Mouse (Mus musculus) heart, embryonic 11.5 days (tissue): Measurements from ENCODE around the gene Gucy1a1. TPM values are rescaled to one million over a fixed set of nuclear protein-coding genes. Genes with fewer than 3 reads are reported as not detected.
A peak's percentile ranks its signal among the peaks of the same experiment; 100 is the strongest.

ENCODE experiments used
- ATAC-seq: fragments of 200-750 bp; cut with Nextera tagmentation; replicated peaks from 2 replicates; pipeline ENCODE4 v1.8.0; 2017; ENCODE audit warnings: moderate library complexity; ENCODE audit not compliant: insufficient number of reproducible peaks, low FRiP score, low TSS enrichment
- H3K27ac ChIP-seq: fragments of 300-500 bp; sonication (generic); 2 replicates; pipeline ENCODE4 v1.5.1; 2014; ENCODE audit warnings: mild to moderate bottlenecking, low read depth, low read length
- H3K27me3 ChIP-seq: fragments of 300-500 bp; sonication (generic); 2 replicates; pipeline ENCODE4 v1.6.1; 2014; ENCODE audit warnings: mild to moderate bottlenecking, low read length, mixed read lengths; ENCODE audit not compliant: control insufficient read depth, insufficient read depth
- H3K36me3 ChIP-seq: fragments of 300-500 bp; sonication (generic); 2 replicates; pipeline ENCODE4 v1.6.1; 2014; ENCODE audit warnings: mild to moderate bottlenecking, low read length, moderate library complexity, mixed read lengths; ENCODE audit not compliant: control insufficient read depth, insufficient read depth
- H3K4me1 ChIP-seq: fragments of 300-500 bp; sonication (generic); 2 replicates; pipeline ENCODE4 v1.6.1; 2014; ENCODE audit warnings: low read length; ENCODE audit not compliant: control insufficient read depth, insufficient read depth
- H3K4me2 ChIP-seq: fragments of 300-500 bp; sonication (generic); 2 replicates; pipeline ENCODE4 v1.6.1; 2014; ENCODE audit warnings: mild to moderate bottlenecking, moderate library complexity
- H3K4me3 ChIP-seq: fragments of 300-500 bp; sonication (generic); 2 replicates; pipeline ENCODE4 v1.5.1; 2014; ENCODE audit warnings: low read depth, low read length
- H3K9ac ChIP-seq: fragments of 300-500 bp; sonication (generic); 2 replicates; pipeline ENCODE4 v1.6.1; 2014; ENCODE audit warnings: mild to moderate bottlenecking, low read depth, low read length, moderate library complexity
- H3K9me3 ChIP-seq: fragments of 300-500 bp; sonication (generic); replicated peaks from 2 replicates; pipeline ENCODE4 v1.6.1; 2016; ENCODE audit warnings: low read length; ENCODE audit not compliant: control insufficient read depth
- WGBS: fragments of 180-500 bp; shearing (Covaris S2); extraction: QIAGEN DNeasy Blood & Tissue Kit; methylation state at CpG from one replicate; pipeline ENCODE4 v1.1.7; 2014; ENCODE audit not compliant: insufficient replicate concordance; 5-methylcytosine and 5-hydroxymethylcytosine counted together
- polyA plus RNA-seq: library from polyadenylated mRNA; unstranded; fragments of >200 nt; fragmentation: Nextera tagmentation; extraction: Ambion mirVana; gene quantifications from 2 replicates; pipeline ENCODE4 v1.2.1, GENCODE M21; 2014

Gucy1a1 gene
- polyA plus RNA-seq, 1 experiment from 2014 or later, result 45.4 TPM

GRCm38 (mm10) chr3:82061402-82062180, 84.0 kb downstream of the Gucy1a1 start:
- 21% methylated on average over 9 of the region's 9 CpGs for WGBS
- H3K9me3 ChIP-seq, result no peaks in the 10 kb centered on the region
- H3K27me3 ChIP-seq, result no peaks in the 10 kb centered on the region
- H3K36me3 ChIP-seq, result no peaks in the 10 kb centered on the region
- ATAC-seq, result no peak
- H3K27ac ChIP-seq, result peak overlapping the region; percentile 36
- no peak overlapping the region for H3K4me2 ChIP-seq
- no peak overlapping the region for H3K9ac ChIP-seq
- peaks cover 24% of the 10 kb centered on the region for H3K4me1 ChIP-seq
- no peak overlapping the region for H3K4me3 ChIP-seq

GRCm38 (mm10) chr3:82057201-82057600, 88.4 kb downstream of the Gucy1a1 start:
- Histone ChIP-seq H3K9ac (no peak overlapping the region), H3K4me1 (peaks cover 14% of the 10 kb centered on the region), H3K4me3 (no peak overlapping the region), H3K27me3 (no peaks in the 10 kb centered on the region), H3K9me3 (no peaks in the 10 kb centered on the region), H3K4me2 (no peak overlapping the region), H3K27ac (peak overlapping the region; percentile 62), H3K36me3 (no peaks in the 10 kb centered on the region)
- no peak for ATAC-seq
- WGBS, result 21% methylated on average over 5 of the region's 5 CpGs

- H3K27me3 ChIP-seq, result no peaks in the 10 kb centered on the region
- no peak overlapping the region for H3K27ac ChIP-seq
- H3K9ac ChIP-seq, result no peak overlapping the region
- H3K36me3 ChIP-seq, result no peaks in the 10 kb centered on the region
- no peak overlapping the region for H3K4me2 ChIP-seq
- H3K4me1 ChIP-seq, result peaks cover 11% of the 10 kb centered on the region
- WGBS, result 21% methylated on average over 5 of the region's 5 CpGs
- H3K4me3 ChIP-seq, result no peak overlapping the region
- no peaks in the 10 kb centered on the region for H3K9me3 ChIP-seq
- ATAC-seq, result no peak
Observed at GRCm38 (mm10) chr3:82054283-82054974, 91.2 kb downstream of the Gucy1a1 start.

GRCm38 (mm10) chr3:82052029-82052428, 93.6 kb downstream of the Gucy1a1 start:
- Histone ChIP-seq H3K27ac (no peak overlapping the region), H3K36me3 (no peaks in the 10 kb centered on the region), H3K4me2 (no peak overlapping the region), H3K4me1 (peaks cover 11% of the 10 kb centered on the region), H3K4me3 (no peak overlapping the region), H3K9ac (no peak overlapping the region), H3K27me3 (no peaks in the 10 kb centered on the region), H3K9me3 (no peaks in the 10 kb centered on the region)
- WGBS, result 51% methylated on average over 2 of the region's 2 CpGs
- no peak for ATAC-seq

GRCm38 (mm10) chr3:82051468-82051867, 94.1 kb downstream of the Gucy1a1 start:
- H3K4me1 ChIP-seq, result peaks cover 11% of the 10 kb centered on the region
- no peaks in the 10 kb centered on the region for H3K27me3 ChIP-seq
- no peak for ATAC-seq
- H3K27ac ChIP-seq, result no peak overlapping the region
- H3K4me2 ChIP-seq, result no peak overlapping the region
- no peak overlapping the region for H3K9ac ChIP-seq
- H3K9me3 ChIP-seq, result no peaks in the 10 kb centered on the region
- H3K4me3 ChIP-seq, result no peak overlapping the region
- no peaks in the 10 kb centered on the region; the same call in 1 of the 2 replicates for H3K36me3 ChIP-seq

GRCm38 (mm10) chr3:82048681-82049080, 96.9 kb downstream of the Gucy1a1 start:
- no peaks in the 10 kb centered on the region; the same call in 1 of the 2 replicates for H3K36me3 ChIP-seq
- no peak overlapping the region for H3K27ac ChIP-seq
- no peak overlapping the region for H3K4me3 ChIP-seq
- H3K4me1 ChIP-seq, result peaks cover 6% of the 10 kb centered on the region; the same call in 1 of the 2 replicates
- H3K9ac ChIP-seq, result no peak overlapping the region
- no peak overlapping the region for H3K4me2 ChIP-seq
- WGBS, result 57% methylated on average over 7 of the region's 7 CpGs
- no peaks in the 10 kb centered on the region for H3K9me3 ChIP-seq
- H3K27me3 ChIP-seq, result no peaks in the 10 kb centered on the region
- no peak for ATAC-seq

- no peak overlapping the region for H3K9ac ChIP-seq
- H3K27ac ChIP-seq, result no peak overlapping the region
- H3K4me1 ChIP-seq, result peaks cover 6% of the 10 kb centered on the region; the same call in 1 of the 2 replicates
- no peaks in the 10 kb centered on the region; the same call in 1 of the 2 replicates for H3K36me3 ChIP-seq
- H3K9me3 ChIP-seq, result no peaks in the 10 kb centered on the region
- no peak overlapping the region for H3K4me2 ChIP-seq
- no peak overlapping the region for H3K4me3 ChIP-seq
- ATAC-seq, result no peak
- no peaks in the 10 kb centered on the region for H3K27me3 ChIP-seq
- WGBS, result 80% methylated on average over 4 of the region's 4 CpGs
Observed at GRCm38 (mm10) chr3:82048078-82048477, 97.5 kb downstream of the Gucy1a1 start.

GRCm38 (mm10) chr3:82047100-82047753, 98.4 kb downstream of the Gucy1a1 start:
- H3K4me2 ChIP-seq, result no peak overlapping the region
- 33% methylated on average over 8 of the region's 8 CpGs for WGBS
- no peak overlapping the region for H3K27ac ChIP-seq
- H3K27me3 ChIP-seq, result no peaks in the 10 kb centered on the region
- ATAC-seq, result no peak
- H3K4me1 ChIP-seq, result peaks cover 5% of the 10 kb centered on the region; the same call in 1 of the 2 replicates
- no peak overlapping the region for H3K4me3 ChIP-seq
- no peak overlapping the region for H3K9ac ChIP-seq
- H3K36me3 ChIP-seq, result no peaks in the 10 kb centered on the region; the same call in 1 of the 2 replicates
- H3K9me3 ChIP-seq, result no peaks in the 10 kb centered on the region
